Mouse (Mus musculus): ENCODE measurements around the gene Med21.

The Med21 gene

DNA sequence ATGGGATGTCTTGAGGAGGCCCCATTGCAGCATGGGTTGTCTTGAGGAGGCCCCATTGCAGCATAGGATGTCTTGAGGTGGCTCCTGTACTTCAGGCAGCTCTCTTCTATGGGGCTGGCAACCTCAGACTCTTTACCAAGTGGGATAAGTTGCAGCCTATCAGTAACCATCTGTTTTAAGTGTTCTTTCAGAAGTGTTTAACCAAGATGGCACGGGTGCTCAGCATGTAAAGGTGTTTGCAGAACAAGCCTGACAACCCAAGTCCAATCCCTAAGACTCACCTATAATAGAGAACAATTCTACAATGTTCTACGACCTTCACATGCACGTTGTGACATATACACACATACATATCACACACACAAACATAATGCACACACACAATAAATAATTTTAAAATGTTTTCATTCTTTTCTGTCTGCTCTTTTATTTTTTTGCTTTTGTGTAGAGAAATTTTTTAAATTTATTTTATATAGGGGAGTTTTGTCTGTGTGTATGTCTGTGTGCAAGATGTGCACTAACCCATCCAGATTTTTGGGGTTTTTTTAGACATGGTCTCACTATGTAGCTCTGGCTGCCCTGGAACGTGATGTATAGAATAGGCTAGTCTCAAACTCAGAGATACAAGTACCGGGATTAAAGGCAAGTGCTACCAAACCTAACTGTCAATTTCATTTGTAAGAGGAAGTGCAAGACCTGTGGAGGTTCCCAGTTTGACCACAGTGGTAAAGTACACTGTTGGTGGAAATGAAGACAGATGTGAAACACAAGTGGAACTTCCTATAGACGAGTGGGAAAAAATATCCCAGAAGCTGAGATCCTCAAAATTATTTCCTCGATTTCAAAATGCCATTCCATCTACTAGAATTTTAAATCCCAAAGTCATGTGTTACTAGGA, 2.0 kb upstream of the Med21 start:
- peak; percentile 70 for DNase-seq (ENCODE audit: low read depth)

DNA sequence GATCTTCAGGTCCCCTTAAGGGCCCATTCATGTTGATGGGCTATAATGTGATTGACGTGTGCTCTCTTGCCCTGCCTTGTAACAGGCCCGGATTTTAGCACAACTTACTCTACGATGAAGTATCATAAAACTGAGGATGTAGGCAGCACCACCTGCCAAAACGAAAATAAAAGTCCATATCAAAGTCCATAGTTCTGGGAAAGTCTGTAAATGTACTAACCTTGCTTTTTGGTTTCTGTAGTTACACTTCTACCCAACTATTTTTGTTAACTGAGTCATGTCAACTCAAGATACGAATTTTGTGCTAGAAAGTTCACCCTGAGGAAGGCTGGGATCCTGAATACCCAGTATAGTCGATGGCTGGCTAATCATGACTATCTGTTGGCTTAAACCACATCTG, 1.4 kb upstream of the Med21 start:
- no peak for DNase-seq (ENCODE audit: low read depth)

DNA sequence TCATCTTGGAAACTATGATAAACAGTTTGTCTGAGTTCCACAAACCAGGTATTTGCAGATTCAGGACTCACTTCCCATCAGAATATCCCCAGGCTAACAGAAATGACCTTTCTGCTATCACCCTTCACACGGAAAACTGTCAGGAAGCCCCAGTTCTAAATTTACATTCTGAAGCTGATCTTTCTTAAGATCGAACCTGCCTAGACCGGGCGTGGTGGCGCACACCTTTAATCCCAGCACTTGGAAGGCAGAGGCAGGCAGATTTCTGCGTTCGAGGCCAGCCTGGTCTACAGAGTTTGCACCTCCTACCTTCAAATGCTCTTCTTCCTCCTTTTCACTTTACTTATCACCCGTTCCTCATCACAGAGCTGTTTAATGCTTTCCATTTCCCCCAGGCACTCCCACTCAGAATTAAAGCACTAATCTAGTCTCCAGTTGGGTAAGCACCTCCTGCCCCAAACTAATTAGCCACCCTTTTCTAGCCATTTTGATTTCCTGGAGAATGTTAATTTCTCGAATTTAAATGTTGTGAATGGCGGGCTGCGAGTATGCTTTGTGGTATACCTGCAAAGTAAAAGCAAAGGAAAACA, 631 bp upstream of the Med21 start:
- DNase-seq (ENCODE audit: low read depth), result no peak

DNA sequence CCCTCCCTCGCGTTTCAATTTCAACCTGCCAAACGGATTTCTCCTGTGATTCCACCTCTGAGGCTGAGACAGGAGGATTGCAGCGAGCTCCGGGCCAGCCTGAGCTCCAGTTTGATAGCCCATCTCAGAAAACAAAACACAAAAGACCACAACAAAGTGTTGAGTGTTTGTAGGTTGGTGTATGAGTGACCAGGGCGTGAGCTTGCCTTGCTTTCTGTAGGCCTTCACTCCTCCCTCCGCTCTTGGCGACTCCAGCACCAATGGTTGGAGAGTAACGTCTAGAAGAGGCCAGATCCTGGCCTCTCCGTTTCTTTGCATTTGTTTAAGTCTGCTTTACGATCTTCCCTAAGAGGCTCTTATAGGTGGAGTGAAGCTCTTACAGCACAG, 830 bp downstream of the Med21 start:
- peak; percentile 83 for DNase-seq (ENCODE audit: low read depth)

DNA sequence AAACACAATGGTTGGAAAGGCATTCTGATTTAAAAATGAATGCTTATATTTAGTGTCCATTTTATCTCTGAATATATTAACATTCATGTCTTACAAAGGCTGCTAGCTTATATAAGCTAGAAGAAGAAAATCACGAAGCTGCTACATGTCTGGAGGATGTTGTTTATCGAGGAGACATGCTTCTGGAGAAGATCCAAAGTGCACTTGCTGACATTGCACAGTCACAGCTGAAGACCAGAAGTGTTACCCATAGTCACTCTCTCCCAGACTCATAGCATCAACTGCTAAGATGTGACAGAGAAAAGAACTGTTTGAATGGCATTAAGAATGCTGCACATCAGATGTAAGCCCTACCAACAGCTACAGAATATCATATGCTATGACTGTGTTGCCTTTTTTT, 7.7 kb downstream of the Med21 start:
- no peak for DNase-seq (ENCODE audit: low read depth)

DNA sequence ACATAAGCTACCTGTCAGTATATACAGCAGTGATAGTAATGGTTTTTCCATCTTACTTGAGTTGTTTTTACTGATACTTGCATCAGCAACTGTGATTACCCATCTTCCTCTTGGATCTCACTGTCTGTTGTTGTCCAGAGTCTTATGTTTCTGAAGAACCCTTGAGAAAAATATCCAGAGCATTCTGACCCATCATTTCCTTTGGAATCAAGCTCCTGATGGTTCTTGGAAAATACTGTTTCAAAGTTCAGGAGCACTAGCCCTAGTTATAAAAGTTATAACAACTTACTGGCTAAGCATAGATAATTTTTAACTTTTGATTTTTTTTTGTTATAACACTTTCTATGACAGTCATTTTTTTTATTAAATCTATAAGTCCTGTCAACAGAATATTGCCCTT, 9.1 kb downstream of the Med21 start:
- no peak for DNase-seq (ENCODE audit: low read depth)

DNA sequence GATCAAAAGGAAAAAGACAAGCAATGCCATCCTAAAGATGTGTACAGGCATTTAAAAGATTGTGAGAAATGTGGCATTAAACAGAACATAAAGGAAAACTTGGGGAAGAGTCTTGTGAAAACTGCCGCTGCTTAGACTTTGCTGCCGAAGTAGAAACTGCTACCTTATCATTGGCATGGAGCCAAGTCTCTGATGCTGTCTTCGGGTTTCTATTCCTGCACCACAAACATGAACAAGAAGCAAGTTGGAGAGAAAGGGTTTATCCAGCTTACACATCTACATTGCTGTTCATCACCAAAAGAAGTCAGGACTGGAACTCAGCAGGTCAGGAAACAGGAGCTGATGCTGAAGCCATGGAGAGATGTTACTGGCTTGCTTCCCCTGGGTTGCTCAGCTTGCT, 10.8 kb downstream of the Med21 start:
- no peak for DNase-seq (ENCODE audit: low read depth)

DNA sequence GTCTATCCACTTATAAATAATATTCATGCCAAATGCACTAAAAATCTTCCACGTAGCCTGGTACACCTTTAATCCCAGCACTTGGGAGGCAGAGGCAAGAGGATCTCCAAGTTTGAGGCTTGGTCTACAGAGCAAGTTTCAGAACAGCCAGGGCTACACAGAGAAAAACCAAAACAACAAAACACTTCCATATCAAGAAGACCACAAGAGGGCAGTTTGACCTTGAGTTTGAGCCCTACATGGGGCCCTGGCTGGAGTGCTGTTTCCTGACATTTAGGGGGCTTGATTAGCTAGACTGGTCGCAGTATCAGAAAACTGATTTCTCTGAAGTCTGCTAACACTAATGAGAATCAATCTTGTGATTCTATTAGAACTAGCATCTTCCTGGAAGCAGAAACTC, 18.2 kb downstream of the Med21 start:
- peak; percentile 76 for DNase-seq (ENCODE audit: low read depth)

DNA sequence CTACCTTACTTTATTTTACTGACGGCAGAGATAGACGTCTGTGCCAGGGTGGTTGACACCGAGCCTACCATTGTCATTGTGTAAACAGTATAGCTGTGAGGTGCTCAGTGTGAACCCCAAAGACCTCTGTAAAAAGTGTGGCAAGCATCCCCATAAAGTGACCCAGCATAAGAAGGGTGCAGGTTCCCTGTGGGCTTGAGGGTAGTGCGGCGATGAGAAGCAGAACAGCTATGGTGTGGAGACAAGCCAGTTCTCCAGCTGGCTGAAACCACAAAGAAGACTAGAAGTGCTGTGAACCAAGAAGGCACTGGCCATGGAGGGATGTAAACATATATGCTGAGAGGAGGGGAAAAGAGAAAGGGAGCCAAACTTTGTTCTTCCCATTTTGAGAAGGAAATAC, 19.3 kb downstream of the Med21 start:
- no peak for DNase-seq (ENCODE audit: low read depth)

DNA sequence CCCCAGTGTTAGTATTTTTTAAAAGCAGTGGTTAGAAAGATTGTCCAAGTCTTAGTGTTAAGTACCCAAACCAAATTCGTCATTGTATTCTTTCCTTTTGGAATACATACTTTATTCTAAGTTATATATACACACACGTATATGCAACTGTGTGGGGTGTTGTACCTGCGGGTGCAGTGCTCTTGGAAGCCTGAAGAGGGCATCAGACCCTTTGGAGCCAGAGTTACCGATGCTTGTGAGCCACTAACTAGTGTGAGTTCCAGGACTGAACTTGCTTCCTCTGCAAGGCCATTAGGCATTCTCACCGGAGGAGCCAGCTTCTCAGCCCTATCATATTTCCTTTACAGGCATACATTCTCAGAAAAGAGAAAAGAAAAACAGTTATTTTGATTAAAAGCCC, 20.3 kb downstream of the Med21 start:
- peak; percentile 87 for DNase-seq (ENCODE audit: low read depth)

DNA sequence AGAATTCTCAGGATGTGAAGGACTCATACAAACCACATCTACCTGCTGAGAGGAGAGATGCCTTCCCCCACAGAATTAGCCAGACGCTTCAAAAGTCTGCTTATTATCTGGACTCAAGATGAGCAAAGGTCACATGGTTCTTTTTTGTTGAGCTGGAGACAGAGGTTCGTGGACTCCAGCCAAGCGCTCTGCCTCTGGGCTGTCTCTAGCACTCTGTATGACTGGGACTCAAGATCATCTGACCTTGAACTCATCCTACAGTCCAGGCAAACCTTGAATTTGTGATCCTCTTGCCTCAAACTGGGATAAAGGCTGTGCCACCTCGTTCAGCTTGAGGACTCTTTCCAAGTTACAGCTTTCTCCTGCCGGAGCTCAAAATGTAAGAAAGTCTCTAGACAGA, 21.8 kb downstream of the Med21 start:
- no peak for DNase-seq (ENCODE audit: low read depth)

DNA sequence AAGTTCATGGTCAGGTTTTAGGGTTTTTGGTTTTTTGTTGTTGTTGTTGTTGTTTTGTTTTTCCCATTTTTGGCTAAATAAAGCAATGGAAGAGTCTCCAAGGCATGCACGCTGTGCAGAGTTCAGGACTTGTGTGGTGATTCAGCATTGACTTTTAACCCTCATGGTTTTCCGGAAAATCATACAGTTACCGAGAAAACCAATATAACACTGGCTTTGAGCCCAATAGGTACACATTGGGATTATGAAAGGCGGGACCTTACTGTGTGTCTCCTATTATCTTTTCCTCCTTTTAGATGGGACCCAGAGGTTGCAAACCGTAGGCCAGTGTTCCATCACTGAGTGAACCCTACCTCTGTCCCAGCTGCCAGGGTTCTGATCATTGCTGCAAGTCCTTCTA, 22.6 kb downstream of the Med21 start:
- DNase-seq (ENCODE audit: low read depth), result no peak

DNA sequence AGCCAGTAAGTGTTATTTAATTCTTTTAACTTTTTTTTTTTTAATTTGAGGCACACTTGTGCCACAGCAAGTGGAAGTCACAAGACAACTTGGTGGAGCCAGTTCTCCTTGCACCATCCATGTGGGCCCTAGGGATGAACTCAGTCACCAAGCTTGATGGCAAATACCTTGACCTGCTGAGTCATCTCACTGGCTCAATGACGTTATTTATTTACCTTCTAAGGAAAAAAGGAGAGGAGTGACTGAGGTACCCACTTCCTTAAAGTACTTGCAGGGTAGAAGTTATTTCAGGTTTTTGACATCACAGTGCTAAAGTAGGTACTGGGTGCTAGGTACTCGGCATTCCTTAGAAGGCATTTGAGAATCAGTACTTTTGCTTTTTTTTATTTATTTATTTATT, 23.1 kb downstream of the Med21 start:
- peak; percentile 74 for DNase-seq (ENCODE audit: low read depth)

DNA sequence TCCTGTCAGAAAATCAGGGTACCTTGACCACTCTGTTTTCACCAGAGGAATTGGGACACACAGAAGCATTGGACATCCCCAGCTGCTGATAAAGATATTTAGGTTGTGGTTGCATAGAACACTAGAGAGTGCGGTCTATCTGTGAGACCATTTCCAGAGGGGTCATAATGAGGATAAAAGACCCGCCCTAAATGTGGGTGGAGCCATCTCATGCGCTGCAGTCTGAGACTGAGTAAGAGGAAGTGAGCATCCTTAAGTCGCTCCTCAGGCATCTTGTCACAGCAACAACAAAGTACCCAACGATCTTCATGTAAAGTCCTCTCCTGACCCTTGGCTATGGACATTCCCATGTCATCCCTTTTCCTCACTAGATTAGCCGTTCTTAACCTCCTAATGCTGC, 24.5 kb downstream of the Med21 start:
- no peak for DNase-seq (ENCODE audit: low read depth)

DNA sequence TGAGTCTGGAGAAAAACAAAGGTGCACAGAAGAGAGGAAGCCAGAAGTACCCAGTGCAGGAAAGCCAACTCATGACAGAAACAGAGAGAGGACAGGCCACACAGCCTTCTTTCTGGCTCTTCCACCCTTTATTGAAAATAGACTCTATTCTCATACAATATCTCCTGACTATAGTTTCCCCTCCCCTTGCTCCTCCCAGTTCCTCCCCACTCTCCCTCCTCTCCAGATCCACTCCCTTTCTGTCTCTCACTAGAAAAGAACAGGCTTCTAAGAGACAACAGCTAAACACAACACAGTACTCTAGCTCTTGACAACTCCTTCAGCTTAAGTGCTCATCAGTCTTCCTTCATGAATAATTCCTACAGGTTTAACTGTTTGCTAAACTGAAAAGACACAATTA, 26.3 kb downstream of the Med21 start:
- no peak for DNase-seq (ENCODE audit: low read depth)

DNA sequence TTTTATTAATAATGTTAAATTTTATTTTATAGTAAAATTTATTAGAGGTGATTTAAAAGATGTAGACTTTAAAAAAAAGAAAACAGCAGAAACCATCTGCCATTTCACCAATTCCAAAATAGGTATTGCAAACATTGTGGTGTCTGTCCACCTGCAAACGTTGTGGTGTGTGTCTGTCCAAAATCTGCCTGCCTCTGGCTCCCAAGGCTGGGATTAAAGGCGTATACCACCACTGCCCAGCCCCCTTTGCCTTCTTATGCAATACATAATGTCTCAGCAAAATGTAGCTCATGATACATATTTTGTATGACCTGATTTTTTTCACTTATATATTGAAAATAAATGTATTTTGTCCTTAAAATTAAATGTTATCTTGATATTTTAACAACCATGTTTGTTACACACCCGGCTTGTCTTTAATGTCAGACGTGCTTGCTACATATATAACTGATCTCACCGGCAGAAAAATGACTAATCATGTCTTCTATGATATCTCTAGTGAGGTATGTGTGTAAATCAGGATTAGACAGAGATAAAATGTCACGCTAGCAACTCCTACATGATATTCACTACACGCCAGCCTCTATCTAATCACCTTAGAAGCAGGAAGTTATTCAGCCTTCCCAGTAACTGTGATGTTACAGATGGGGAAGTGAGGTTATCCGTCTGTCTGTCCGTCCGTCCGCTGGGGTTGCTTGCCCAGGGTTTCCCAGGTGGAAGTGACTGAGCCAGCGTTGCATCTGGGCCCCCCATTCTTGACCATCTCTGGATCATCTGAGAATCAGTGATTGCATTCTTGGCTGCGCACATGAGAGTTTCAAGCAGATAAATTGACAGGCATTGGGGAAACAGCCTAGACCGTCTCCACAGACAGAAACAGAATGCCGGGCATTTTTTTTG, 28.9 kb downstream of the Med21 start:
- peak; percentile 51 for DNase-seq (ENCODE audit: low read depth)

DNA sequence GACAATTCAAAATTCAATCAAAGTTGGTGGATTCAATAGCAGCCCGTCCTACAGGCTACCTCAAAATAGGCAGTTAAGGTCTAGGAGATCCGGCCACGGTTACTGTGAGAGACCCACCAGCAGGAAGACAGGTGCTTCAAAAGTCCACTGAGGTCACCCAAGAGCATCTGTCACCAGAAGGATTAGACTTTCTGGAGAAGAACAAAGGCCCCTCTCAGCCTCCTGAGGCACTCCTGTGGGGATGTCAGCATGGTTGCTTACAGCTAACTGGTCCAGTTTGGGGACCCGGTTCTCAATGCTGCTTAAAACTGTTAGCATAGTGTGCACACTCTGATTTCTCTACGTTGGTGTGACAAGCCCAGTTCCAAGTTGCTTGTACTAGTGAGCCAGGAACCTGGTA, 29.8 kb downstream of the Med21 start:
- no peak for DNase-seq (ENCODE audit: low read depth)

DNA sequence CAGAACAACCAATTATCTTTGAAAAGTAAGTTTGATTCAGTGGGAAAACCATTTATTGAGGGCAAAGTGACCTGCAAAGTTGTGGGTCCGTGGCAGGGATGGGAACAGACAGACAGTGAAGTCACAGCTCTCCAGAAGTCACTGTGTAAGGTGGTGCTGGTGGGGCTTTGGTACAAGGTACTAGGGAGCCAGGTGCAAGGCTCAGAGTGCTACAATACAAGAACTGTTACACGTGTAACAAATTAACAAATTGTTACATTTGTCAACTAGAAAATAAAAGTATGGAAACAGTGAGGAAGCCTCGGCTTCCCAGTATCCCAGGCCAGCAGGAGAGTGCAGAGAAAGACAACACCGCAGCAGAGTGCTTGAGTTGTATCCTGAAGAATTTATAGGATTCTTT, 31.3 kb downstream of the Med21 start:
- no peak for DNase-seq (ENCODE audit: low read depth)

DNA sequence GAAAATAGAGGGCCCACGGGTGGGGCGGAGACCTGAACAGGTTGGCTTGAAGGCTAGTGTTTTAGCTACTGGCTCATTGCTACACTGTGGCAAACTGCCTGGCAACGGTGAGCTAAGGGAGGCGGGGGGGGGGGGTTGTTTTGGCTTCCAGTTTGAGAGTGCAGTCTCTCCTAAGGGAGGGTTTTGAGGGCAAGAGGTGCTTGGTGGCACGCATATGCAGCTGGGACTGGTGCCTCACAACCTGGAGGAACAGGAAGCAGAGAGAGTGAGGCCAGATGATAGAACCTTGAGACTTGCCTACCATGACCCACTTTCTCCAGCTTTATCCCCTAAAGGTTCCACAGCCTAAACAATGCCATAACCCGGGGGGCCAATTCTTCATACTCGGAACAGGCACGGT, 32.1 kb downstream of the Med21 start:
- DNase-seq (ENCODE audit: low read depth), result no peak

DNA sequence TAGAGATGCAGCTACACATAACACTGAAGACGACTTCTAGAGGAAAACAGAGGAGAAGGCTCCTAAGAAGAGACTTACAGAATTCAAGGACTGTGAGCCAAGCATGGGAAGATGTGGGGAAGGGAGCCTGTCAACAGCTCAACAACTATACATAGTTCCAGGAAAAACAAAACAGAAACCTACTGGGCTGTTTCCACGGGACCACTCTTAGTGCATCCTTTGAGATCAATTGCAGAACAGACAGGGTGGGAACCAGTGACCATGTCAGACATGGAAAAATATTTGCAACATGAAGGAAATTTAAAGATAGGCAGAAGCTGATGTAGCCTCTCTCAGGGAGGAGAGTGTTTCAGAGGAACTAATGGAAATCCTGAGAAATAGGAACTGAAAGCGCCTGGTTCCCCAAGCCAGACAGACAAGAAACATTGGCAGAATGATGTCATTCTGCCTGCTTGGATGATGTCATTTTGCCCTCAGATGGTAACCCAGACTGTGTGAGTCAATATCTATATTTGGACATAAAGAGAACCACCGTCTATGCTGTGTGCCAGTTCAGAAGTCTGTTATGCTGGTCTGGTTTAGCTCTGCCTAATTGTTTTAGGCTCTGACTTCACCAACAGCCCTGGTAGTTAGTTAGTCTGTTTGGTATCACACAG, 32.7 kb downstream of the Med21 start:
- DNase-seq (ENCODE audit: low read depth), result peak; percentile 90

DNA sequence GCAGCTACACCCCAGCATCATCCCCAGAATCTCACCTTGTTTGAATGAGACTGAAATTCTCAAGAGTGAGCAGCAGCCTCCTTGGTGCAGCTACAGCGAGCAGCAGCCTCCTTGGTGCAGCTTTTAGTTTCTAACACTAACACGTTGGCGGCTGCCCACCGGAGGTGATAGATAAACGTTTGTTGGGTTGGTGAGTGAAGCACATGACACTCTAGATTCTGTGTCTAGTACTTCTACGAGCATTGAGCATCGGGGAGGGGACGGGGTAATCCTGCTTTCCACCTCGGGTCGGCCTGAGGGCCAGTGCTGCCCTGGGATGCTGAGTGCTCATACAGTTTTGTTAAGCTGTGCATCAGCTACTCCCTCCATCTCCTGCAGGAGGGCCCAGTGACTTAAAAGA, 34.6 kb downstream of the Med21 start:
- DNase-seq (ENCODE audit: low read depth), result no peak
